Mouse (Mus musculus) MN1 (cell line): ENCODE data around the gene Cmtm4.

Experiments used
- DNase-seq: peaks from one replicate; pipeline ENCODE4 v3.0.0-alpha.2; 2016; ENCODE audit warnings: low spot score

Gene Cmtm4

DNA sequence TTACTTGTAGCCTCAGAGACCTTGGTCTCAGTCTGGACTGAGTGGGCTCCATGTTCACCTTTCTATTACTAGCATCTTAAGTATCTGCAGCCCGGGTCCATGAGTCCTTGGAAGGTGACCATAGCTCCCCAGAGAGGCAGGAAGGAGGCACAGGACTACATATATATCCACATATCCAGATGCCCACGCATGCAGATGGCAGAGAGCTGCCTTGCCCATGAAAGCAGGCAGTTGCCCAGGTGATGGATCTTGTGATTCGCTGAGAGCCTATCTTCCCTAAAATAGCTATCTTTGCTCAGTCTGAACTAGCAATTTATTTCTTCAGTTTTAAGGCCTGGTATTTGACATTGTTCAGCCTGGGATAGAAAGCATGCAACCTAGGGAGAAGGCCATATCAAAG lies 15.9 kb upstream of the Cmtm4 start:
- no peak for DNase-seq

DNA sequence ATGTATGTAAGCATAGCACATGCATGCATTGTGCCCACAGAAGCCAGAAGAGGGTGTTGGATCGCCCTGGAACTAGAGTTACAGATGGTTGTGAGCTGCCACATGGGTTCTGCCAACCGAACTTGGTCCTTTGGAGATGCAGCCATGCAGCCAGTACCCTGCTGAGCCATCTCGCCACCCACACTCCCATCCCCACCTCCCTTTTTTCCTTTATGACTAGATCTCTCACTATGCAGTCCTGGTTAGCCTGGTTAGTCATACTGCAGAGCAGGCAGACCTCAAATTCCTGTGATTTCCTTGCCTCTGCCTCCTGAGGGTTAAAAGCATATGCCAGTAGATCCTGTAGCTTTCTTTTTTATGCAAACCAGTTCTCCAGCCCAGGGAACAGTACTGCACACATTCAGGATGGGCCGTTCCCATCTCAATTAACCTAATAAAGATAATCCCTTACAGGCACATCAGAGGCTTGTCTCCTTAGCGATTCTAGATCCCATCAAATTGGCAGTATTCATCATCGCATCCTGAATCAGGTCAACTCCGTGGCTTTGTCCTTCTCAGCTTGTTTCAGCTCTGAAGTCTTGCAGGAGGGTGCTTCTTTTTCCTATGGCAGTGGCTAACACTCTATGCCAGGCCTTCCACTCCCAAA lies 15.1 kb upstream of the Cmtm4 start:
- peak; percentile 32 for DNase-seq

DNA sequence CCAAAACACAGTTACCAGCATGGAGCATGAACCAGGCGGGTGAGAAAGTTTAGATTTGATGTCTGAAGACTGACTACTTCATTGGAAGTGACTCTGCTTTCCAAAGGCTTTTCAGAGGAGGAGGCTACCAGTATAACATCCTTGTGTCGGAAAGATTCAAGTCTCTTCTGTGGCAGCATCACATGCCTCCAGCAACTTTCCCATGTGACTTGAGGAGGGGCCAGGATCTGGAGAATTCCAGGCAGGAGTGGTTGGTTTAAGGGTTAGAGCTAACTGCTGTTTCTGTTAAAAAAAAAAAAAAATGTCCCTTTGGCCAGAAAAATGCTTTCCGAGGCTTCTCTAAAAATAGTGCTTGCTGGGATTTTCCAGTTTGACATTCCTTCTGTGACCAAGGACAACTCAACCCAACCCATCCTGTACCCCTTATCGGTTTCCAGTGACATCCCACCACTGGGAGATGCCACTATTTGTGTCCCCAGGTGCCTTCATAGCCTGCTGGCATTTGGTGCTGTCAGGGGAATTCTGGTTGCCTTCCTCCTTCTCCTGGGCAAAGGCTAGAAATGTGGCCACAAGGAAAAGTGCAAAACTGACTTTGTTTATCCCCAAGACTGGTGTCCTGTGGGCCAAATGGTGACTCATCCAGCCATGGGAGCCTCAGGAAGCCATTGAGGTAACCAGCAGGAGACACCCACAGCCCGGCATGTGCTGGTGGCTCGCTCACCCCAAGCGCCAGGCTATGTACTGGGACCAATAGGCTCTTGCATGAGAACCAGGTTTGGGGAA lies 12.9 kb upstream of the Cmtm4 start:
- DNase-seq: no peak

DNA sequence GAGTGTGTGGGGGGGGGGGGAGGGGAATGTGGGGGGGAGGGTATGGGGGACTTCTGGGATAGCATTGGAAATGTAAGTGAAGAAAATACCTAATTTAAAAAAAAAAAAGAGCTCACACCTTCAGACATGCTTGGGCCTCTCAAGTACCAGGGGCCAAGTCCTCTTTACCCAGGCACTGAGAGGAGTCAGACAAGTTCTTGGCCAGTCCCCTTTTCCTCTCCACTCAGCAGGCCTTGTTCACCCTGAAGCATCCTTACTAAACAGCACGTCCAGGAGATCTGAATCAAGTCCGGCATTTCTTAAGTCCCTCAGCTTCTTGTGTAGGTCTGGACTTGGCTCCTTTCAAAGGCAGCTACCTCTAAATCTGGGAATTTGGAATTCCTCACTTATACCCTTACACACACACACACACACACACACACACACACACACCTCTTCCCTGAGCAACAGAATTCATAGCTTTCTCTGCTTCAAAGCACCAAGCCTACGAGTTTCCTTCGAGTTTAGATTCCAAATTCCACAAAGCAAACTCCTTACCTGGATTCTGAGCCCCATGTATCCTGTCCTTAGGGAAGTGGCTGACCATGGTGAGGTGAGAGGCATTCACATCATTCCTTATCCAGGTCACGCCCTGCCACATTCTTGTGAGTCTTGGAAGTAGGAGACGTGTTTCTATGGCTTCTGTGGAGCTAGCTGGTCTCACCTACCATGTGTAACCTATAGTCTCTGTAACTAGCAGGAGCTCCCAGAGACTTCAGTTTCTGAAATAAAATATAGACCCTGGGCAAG lies 10.9 kb upstream of the Cmtm4 start:
- DNase-seq: no peak

DNA sequence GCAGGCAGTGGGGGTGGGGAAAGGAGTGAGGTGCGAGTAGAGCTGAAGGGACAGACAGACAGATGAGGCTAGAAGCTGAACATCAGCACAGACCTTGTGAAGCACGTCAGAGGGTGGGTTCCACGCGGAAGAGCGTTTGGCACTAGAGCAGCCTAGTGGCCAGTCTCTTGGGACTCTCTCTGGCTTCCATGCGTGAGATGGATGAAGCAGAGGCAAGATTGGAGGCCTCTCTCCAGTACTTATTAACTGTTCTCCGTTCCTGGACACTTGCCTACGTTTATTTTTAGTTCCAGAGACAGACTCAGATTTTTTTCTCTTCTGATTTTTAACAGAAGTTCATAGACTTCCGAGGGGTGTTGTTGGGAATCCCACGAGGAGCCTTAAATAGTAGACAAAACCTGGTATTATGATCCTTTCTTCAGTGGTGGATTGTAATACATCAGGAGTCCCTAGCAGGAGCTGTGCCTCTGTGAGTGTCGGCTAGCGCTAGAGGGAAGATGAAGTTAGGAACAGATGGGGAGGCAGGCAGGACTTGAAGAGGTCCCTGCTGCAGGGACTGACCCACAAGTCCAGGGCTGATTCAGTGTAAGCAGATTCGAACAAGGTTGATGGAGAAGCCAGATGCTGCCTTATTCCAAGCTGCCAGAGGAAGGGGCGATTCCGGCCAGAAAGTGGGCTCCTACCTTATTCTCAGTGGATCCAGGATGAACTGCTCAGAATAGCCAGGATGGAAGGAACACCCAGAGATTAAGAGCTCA lies 10.0 kb upstream of the Cmtm4 start:
- DNase-seq: peak; percentile 39

DNA sequence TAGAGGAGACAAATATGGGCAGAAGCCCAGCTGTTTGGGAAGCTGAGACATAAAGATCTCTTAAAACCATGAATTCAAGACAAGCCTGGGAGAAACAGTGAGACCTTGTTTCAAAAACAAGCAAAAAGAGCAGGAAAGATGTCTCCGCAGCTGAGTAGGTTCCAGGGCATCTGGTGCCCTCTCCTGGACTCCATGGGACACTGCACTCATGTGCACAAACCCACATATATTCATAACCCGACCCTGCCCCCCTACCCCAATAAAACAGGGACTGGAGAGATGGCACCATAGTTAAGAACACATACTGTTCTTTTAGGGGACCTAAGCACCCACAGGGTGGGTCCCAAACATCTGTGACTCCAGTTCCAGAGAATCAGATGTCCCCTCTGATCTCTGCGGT lies 8.0 kb upstream of the Cmtm4 start:
- DNase-seq: no peak

DNA sequence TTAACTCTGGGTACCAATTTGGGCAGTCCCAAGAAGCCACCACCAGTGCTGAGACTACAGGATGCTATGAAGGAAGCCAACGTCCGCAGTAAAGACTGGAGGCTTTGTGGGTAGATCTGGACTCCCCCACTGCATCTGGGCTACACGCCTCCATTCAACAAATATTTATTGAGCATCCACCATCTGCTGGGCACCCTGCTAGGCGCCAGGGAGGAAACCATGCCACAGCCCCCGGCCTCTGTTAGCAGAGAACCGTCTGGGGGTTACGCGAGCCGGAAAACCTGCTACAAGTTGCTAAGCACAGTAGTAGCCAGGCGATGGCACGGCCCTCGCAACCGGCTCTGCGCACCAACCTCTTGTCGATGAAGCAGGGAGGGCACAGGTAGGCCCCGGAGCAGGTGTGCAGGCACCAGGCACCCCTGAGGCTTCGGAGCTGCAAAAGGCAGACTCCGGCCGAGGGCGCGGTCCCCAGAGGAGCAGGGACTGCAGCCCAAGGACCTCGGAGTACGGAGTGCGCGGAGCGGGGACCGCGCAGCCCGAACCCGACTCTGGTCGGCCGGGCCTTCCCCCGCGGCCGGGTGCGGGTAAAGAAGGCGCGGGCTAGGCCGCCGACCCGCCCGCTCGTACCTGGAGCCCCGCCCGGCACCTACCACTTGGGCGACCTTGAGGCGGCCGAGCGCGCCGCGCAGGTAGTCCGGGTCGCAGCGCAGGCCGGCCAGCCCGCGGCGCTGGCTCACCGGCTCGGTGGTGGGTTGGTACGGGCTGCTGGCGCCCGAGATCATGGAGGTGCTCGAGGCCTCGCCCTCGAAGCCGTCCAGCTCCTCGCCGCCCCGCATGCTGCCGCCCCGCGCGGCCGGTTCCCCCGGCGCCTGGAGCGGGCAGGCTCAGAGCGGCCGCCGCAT lies 555 bp downstream of the Cmtm4 start:
- DNase-seq: peak; percentile 42

DNA sequence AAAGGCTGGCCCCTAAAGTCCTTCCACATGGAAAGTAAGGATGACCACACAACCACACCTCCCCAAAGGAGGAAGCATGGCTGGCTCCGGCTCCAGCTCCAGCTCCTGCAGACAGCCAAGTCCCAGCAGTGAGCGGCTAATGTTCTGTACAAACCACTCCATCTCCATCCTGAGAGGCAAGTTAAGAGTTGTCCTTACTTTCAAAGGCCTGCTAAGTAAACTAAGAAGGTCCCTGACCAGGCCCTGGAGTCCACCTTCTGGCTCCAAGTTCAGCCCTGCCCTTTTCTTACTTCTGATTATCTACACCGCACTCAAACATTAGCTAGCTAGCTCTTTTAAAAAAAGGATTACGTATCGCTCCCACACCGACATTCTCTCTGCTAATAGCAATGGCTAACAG lies 1.8 kb downstream of the Cmtm4 start:
- DNase-seq: no peak

DNA sequence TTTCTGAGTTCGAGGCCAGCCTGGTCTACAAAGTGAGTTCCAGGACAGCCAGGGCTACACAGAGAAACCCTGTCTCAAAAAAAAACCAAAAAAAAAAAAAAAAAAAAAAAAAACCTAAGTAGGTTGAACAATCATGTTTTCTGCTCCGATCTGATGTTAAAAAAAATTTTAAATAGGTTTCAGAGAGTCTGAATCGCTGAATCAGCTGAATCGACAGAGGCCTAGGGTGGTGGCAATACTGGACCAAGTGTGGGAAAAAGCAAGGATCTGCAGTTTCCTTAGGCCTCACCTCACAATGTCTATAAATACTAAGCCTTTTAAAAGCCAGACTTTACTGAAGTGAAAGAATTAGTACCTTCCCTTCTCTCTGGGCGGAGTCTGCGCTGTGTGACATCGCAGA lies 2.5 kb downstream of the Cmtm4 start:
- no peak for DNase-seq

DNA sequence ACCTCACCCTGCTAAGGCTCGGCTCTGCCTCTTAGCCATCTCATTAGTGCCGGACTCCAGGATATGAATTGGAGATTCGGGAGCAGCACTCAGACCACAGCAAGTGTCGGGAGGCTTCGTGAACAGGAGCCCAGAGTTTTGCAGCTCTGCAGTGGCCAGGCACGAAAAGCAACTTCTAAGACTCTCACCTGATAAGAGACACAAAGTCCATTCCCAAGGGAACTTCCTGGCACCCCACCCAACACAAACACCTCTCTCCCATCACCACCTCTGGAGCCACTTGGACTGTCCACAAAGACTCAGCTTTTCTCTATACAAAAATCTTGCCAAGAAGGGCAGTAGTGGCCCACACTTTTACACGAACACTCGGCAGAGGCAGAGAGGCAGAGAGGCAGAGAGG lies 5.4 kb downstream of the Cmtm4 start:
- DNase-seq: no peak

DNA sequence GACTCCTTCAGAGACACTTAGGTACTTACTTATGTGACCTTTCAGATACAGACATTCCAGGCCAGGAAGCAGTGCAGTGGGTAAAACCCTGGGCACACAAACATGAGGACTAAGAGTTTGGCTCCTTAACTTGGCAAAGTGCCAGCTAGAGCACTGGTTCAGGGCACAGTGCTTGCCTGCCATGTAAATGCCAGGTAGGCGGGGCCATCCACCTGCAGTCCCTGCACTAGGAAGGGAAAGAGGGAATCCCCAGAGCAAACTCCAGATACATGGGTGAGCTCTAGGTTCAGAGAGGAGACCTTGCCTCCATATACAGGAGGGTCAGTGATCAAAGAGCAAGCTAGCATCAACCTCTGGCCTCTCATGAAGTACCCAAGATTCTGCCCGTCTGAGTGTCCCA lies 7.6 kb downstream of the Cmtm4 start:
- peak; percentile 42 for DNase-seq

DNA sequence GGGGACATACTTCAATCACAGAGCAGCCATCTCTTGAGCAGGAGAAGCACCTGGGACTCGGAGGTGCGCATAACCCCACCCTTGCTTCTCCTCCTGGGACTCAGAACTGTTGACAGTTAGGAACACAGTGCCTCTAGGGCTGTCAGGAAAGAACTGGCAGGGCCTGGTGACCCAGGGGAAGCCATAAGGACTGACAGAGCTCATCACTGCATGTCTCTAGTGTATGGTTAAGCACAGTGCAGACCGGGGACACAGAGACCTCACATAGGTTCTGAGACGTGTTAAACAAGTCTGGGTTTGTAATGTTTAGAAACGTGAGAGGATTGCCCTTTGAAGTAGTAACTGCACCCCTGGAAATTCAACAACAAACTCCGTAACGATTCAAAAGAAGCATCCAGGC lies 8.1 kb downstream of the Cmtm4 start:
- DNase-seq: no peak

DNA sequence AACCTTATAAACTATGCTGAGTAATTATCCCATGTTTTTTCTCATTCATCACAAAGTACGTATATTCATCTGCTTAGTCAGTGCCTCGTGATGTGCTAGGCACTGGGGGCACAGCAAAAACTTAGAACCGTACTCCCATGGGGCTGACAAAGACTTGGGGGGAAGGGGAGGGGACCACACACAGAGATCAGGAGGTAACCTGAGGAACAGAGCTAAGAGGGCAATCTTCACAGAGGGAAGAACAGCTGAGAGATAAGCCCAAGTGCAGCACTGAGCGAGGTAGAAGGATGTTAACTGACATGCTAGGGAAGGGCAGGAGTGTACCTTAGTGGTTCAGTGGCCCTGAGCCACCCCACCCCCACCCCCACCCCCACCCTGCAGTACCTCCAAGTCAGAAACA lies 8.9 kb downstream of the Cmtm4 start:
- no peak for DNase-seq

DNA sequence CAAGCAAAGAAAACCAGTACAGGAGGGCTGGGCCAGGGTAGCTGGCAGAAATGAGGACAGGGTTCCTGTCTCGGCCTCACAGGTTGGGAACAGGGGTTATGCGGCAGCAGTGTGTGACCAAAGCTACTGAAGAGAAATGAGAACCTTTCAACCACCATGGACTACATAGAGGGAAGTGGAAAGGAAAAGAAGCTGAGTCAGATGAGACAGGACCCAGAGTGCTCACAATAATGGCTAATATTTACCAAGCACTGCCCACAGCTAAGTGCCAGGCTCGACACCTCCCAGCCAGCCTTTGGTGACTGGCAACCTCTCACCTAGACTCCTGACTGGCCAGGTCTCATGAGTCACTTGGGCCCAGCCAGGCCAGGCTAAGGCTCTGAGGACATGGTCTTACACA lies 11.6 kb downstream of the Cmtm4 start:
- no peak for DNase-seq

DNA sequence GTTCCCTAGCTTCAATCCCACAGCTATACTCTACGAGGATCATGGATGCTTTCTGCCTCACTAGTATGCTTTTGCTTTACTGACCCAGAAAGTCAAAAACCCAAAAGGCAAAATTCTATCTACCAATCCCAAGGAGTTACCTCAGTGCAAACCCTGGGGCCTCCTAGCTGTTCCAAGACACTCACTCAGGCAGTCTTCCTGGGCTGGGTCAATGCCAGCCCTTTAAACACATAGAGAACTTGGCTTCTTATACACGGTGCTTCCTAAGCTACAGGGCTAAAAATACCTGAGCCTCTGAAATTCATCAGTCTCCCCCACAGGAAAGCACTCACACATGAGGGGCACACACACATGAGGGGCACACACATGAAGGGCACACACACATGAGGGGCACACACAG lies 12.3 kb downstream of the Cmtm4 start:
- no peak for DNase-seq

DNA sequence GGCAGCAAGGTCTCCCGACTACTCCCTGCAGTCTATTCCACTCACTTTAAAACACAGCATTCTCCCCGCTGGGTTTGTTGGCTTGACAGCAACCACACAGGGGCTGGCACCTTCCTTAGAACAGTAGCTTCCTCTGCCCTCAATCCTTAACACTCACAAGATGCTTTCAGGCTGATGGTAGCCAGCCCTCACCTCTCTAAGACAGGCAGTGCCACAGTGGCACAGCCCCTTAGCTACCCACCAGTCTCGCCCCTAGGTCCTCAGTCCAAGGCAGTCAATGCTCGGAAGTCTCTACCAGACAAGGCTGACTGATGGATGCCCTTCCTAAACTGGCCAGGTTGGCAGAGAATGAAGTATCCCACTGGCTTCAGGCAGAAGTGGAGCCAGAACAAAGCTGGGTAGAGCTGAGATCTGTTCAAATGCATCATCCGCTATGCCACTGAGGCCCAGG lies 14.6 kb downstream of the Cmtm4 start:
- DNase-seq: no peak

DNA sequence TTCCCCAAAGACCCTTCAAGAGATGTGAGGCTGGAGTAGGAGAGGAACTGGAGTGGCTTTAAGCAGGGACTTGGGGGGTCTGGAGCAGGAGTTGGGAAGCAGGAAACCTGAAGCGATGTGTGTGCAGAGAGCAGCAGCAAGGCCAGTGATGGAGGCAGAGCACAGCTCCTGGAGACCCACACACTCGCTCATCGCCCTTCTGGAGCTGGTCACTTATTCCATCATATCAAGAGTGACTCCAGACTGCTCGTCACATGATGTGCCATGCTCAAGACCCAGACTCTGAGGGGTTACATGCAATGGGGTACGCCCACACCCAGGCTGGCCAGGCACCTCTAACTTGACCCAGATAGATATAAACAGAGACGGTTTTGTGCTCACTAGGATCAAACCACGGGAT lies 15.3 kb downstream of the Cmtm4 start:
- no peak for DNase-seq

DNA sequence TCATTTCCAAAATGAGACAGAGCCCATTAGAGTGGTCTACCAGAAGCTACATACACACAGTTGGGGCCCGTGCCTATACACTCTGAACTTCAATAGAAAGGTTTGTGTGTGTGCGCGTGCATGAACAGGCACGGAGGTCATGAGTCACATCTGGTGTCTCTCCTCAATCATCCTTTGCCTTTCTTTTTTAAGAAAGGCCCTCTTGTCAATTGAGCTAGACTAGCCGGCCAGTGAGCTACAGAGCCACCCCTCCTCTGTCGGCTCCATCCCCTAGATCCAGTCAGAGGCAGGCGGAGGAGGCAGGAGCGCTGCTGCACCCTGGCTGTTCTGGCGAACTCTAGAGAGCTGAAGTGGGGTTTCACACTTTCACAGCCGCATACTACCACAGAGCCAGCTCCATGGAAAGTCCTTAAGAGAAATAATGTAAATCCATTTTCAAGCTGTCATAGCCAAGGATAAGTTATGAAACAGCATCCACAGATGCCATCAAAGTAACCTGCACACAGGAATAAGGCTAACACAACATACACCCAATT lies 16.2 kb downstream of the Cmtm4 start:
- DNase-seq: no peak

DNA sequence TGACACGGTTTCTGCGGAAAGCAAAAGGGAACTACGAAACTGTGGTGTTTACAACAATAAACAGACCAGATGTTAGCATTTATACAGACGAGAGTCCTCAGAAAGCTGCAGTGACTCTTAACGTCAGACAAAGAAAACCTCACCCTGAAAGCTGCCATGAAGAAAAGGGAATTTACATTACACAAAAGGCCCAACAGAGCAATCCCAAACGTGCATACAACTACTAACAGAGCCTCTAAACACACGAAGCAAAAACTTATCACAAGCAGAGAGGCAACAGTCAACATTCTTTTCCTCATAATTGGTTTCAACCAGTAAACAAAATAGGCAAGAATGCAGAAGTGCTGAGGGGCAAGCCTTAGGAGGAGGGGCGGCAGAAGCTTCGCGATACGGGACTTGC lies 18.9 kb downstream of the Cmtm4 start:
- no peak for DNase-seq

DNA sequence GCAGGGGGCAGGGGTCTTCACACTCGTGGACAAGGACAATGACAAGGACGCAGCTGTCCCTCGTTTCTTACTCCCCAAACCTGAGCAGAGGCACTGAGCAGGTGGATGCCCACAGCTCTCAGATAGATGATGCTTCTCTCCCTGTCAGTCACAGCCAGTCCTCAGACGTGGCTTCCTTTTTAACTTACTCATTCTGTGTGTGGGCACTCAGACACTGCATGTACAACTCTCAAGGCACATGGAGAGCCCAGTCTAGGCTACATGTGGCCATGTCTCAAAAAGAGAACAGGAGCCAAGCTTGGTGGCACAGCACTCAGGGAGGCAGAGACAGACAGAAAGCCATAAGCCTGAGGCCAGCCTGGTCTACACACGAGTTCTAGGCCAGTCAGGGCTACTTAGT lies 19.6 kb downstream of the Cmtm4 start:
- DNase-seq: no peak
